Mouse (Mus musculus) inflammation-experienced regulatory T-cells, adult 6 months (primary cell): ENCODE data around the gene Nfkbie. TPM values are rescaled to one million over a fixed set of nuclear protein-coding genes. Genes with fewer than 3 reads are reported as not detected.

Experiments used
- ATAC-seq: one replicate; pipeline ENCODE4 v1.8.0; 2017
- polyA plus RNA-seq, 3 experiments: library from polyadenylated mRNA; unstranded; fragments of 100-300 nt; shearing (Covaris generic); gene quantifications; one replicate each; pipeline ENCODE4 v1.2.1; 2017

Nfkbie gene
- polyA plus RNA-seq: 10 to 100 TPM; 35.1 to 44.1 (median 43.1) TPM

DNA sequence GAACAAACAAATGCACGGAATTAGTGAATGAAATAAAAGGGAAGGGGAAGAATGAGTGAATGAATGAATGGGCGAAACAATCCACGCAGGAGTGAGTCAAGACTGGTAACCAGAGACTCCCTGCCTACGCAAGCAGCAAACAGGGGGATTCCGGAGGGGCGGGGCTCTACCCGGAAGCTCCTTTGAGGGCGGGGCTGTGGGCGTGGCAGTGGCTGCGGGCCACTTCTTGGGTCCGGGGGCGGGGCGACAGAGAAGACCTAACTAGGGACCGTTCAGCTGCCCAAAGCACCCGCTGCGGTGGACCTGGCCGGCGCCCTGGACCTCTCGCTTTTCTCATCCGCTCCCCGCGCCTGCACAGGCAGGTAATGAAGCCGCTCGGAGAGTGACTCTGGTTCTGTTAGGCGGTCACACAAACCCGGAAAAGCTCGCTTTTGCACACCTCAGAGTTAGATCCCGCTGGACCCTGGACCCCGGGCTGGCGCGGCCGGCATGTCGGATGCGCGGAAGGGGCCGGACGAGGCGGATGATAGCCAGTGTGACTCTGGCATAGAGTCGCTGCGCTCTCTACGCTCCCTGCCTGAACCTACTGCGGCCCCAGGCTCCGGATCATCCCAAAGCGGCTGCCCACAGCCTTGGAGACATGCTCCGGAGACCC is at the start of gene Nfkbie:
Nfkbie (plus strand) TSS at position 252 of the 655 bp plus-strand sequence.
- peak; percentile 65 for ATAC-seq

DNA sequence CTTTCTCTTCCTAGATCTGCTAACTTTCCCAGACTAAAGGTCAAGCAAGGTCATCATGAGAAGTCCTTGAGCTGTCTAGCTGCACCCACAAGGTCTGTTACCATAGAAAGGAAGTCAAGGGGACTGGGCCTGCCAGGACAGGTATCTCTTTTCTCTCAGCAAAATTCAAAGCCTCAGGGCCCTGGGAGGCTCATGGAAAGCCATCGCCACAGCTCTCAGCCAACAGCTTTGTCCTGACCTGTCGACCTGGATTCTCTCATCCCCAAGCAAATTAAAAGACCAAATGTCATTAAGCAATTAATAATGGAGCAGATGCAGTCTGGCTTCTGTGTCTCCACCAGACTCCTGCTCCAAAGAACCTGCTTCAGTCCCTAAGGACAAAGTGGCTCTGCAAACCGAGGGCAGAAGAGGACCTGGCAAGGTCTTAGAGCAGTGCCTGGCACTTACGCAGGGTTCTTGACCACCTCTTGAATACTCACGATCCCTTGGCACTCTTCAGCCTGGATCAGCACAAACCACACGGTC is 49.5 kb upstream of the Nfkbie start:
- no peak for ATAC-seq

DNA sequence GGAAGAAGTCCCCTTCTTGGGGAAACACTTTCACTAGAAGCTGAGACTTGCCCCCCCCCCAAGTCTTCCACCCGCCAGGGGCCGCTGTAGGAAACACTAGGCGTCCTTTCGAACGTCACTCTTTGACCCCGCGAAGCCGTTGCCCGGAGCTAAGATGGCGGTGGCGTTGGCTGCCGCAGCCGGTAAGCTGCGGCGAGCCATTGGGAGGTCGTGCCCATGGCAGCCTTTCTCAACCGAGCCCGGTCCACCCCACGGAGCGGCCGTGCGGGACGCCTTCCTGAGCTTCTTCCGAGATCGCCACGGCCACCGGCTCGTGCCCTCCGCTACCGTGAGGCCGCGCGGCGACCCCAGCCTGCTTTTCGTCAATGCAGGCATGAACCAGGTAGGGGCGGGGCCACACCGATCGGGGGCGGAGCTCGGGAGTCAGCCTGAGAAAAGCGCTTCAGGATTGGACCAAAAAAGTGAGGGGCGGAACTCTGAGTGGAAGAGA is 48.8 kb upstream of the Nfkbie start, which contains the start of gene Aars2:
Aars2 (plus strand) TSS at position 142 of the 490 bp plus-strand sequence.
- peak; percentile 93 for ATAC-seq

DNA sequence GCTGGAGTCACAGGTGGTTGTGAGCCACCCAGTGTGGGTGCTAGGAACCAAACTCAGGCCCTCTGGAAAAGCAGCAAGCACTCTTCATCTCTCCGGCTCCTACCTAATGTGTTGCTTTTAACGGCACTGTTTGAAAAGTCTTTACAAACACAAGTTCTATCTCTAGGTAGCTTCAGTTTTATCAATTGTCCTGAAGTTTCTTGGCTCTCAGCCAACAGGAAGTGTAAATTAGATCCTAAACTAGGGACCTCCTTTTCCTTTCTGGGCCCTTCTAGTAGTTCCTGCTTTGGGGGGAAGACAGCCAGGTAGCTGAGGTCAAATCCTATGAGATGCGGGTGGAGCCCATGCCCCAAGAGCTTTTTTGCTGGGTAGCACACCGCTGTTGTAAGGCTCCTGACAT is 44.6 kb upstream of the Nfkbie start:
- no peak for ATAC-seq

DNA sequence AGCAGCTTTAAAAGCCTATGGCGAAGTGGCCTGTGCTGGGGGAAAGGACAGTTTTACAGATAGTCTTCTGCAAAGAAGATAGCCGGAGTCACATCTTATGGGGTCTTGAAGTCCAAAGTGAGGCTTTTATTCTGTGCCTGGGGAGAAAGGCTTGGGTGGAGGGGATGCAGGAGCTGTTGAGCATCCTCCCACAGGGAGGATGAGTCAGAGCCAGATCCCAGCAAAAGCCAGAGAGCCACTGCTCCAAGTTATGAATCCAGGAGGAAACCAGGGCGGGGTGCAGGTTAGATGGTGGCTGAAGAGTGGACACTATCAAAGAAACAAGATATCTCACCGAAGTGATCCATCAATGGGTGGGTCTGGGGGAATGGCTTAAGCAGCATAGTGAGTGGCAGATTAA is 43.7 kb upstream of the Nfkbie start:
- no peak for ATAC-seq

DNA sequence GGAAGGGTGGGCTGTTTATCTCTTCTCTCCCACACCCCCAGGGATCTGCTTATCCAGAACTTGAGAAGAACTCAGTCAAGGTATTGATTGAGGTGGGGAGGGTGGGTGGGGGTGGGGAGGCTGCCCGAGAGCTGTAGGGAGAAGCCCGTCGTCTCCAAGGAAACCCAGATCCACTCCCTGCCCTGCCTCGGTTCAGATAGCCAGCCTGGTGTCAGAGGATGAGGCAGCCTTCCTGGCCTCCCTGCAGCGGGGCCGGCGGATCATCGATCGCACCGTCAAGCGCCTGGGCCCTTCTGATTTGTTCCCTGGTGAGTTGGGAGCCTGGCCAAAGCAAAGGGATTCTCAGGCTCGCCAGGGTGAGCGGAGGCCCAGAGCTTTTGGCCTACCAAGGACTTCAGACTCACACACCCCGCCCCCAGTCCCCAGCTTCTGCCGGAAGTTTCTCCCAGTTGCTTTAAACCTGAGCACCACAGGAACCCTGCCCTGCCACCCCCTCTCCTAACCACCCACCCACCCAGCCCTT is 40.2 kb upstream of the Nfkbie start:
- no peak for ATAC-seq

DNA sequence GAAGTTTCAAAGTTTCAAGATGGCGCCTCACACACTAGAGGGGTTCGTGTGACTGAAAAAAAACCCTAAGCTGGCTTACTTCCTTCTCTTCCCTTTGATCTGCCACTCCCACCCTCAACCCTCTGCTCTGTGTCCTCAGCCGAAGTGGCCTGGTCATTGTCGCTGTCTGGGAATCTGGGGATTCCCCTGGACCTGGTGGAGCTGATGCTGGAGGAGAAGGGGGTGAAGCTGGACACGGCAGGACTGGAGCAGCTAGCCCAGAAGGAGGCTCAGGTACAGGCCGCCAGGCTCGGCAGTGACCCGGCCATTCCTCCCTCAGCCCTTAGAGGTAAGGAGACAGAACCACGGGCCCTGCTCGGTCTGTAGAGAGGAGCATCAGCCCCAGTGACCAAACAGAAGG is 39.7 kb upstream of the Nfkbie start:
- ATAC-seq: no peak

DNA sequence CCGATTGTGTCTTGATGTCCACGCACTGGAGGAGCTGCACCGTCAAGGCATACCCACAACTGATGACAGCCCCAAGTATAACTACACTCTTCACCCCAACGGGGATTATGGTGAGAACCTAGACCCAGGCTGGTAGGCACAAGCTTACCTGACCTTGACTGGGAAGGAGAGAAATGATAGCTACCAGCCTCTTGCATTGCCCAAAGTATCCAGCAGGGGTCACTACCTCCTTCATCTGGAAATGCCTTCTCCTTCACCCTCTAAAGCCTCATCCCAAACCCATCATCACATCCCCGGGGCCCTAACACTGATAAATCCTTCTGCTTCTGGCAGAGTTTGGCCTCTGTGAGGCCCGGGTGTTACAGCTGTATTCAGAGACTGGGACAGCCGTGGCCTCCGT is 39.0 kb upstream of the Nfkbie start:
- ATAC-seq: peak; percentile 71

DNA sequence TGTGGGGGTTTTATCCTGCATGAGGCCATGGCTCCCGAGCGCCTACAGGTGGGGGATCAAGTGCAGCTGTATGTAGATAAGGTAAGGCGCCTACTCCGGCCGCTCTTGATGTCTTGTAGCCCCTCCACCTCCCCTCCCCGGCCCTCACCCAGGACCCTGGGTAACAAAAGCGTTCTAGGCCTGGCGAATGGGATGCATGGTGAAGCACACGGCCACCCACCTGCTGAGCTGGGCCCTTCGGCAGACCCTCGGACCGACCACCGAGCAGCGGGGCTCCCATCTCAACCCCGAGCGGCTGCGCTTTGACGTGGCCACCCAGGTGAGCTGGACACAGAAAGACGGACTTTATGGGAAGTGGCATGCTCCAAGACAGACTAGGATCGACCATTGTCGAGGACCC is 38.4 kb upstream of the Nfkbie start:
- ATAC-seq: no peak

DNA sequence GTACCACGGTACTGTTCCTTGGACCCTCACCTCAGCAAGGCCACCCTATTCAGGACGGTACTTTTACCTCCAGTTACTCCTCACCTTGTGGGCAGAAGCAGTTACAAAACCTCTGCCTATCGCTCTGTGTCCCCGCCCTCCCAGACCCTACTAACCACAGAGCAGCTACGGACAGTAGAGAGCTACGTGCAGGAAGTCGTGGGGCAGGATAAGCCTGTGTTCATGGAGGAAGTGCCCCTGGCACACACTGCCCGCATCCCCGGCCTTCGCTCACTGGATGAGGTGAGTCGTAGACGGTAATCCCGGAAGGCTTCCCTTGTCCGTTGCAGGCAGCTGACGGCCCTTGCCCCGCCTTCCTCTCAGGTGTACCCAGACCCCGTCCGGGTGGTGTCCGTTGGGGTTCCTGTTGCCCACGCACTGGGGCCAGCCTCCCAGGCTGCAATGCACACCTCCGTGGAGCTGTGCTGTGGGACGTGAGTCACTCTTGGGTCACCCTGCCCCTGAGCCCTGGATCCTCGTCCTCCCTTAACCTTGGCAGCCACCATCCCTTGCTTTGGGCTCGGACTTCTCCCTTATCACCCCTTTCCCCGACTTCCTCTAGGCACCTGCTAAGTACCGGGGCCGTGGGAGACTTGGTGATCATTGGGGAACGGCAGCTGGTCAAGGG is 37.8 kb upstream of the Nfkbie start:
- no peak for ATAC-seq

DNA sequence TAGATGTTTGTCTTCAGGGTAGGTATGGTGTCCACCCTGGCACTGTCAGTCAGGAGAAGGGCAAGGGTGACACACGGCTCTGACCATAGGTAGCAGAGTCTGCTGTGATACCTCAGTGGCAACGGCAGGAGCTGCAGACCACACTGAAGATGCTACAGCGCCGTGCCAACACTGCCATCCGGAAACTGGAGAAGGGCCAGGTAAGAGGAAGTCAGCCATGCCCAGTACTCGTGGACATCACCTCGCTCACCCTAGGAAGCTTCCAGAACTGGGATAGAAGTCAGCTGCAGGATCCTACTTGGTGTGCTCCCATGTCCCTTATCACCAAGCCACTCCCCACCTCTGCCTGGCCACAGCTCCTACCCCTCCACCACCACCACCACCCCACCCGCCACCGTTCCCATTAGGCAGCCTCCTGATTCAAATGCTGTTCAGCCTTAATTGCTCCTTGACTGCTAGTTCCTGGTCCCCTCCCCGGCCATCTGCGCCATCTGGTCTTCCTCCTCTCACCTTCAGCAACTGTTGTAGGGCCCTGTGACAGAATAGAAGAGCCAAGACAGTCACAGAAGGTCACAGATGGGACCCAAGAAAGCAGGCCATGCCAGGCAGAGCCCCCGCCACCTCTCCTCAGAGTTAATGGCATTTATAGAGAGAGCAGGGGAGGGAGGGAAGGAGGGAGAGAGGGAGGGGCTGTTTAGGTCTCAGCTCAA is 36.6 kb upstream of the Nfkbie start:
- no peak for ATAC-seq

DNA sequence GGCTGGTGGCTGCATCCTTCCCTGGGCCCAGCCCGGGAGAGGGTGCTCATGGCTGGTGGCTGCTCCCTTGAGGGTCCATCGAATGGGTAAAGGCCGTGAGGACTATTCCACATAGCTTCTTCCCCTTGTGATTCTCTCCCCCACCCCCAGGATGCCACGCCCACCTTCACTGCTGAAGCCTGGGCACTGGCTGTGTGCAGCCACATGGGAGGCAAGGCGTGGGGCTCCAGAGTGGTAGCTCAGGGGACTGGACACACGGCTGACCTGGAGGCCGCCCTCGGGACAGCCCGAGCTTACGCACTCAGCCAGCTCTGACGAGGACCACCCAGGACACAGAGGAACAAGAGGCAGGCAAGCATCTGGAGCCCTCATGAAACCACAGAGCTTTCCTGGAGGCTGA is 35.4 kb upstream of the Nfkbie start:
- no peak for ATAC-seq

DNA sequence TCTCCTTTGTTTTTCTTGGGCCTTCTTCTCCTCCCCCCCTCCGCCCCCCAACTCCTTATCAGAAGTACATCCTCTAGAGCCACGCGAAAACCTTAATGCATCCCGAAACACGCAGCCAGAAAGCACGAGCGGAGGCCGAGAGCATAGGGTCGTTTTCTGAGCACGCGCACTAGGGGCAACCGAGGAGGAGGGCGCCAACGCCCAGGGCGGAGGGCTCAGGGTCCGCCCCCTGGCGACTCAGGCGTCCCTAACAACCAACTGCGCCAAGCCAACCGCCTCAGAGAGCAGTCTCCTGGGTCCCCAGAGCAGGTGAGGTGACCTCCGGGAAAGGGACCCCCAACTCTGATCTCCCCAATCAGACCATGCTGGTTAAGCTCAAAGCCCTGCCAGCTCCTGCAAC is 32.2 kb upstream of the Nfkbie start, which contains the start of gene Tcte1:
Tcte1 (plus strand) TSS at position 172 of the 400 bp plus-strand sequence.
- ATAC-seq: no peak

DNA sequence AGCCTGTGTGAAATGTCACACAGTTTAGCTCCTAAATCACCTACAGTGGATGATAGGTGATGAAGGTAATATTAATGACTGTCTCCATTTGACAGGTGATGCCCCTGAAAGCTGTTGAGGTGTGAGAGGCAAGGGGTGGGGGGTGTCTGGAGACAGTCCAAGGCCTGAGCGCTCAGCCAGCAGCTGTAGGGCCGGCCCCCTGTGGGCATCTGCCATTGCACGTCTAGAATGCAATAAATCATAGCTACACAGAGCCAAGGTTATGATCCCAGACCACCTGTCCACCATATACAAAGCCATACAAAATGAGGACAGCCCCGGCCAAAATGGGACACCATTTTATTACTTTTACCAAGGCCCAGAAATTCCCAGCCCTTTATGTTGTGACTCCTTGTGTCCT is 30.5 kb upstream of the Nfkbie start:
- ATAC-seq: no peak

DNA sequence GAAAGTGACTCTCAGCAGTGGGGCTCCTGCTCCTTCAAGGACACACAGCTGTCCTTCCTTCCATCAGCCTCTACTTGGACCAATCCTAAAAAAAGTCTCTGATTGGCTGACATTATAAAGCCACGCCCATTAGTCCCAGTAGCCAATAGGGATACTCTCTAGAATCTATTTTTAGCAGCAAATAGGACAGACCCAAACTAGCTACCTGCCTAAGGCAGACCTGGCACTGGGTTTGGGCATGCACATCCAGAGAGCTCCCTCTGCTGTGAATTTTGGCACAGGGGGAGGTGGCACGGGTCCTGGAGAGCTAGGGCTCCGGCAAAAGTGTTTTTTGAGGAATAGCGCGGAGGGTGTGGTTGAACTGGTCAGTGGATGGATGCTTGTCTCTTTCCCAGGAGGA is 28.9 kb upstream of the Nfkbie start:
- no peak for ATAC-seq

DNA sequence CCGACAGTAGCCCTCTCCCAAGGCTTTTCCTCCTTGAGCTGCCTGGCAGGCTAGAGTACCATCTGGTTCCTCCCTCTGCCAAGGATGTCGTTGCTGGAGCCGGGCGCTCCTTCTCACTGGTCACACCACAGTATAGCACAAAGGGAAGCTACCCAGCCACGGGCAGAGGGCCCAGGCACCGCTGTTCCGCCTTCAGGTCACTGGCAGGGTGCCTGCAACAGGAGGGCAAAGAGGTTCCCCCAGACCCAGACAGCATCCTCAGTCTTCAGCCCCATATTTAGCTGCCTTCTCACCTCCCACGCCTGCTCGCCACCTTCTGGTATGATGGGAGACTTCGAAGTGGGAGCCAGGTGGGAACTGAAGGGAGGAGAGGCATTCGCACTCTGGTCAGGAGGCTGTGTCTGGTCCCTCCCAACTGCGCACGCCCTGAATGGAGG is 25.1 kb upstream of the Nfkbie start:
- ATAC-seq: no peak

DNA sequence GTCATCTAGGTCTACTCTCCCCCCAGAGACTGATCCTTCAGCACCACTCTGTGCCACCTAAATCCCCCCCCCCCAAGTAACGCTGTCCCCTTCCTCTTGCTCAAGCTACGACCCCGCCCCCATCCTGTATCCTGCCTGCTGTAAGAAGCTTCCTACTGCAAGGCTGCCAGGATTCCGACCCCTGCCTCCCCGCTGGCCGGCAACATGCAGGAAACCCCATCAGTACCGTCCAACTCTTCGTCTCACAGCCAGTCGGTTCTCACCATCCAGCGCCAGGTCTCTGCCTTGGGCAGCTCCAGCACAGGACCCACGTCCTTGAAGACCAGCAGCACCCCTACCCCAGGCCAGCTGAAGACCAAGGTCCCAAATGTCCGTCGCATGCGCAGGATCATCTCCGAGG is 22.6 kb upstream of the Nfkbie start:
- ATAC-seq: no peak

DNA sequence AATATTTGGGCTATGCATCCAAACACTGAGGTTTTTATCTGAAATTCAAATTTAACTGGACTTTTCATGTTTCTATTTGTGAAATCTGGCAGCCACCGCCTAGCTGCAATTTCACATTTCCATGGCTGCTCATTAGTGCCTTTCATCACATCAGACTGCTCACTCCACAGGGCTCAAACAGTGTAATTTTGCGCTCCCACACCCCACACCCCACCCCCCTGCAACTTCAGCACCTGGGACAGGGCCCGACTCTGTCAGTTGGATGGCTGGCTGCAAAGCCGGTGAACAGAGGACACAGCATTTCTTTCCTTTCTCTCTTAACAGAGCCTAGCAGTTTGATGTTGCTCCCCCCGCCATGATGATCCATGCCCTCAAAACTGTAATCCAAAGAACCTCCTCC is 19.2 kb upstream of the Nfkbie start:
- ATAC-seq: no peak

DNA sequence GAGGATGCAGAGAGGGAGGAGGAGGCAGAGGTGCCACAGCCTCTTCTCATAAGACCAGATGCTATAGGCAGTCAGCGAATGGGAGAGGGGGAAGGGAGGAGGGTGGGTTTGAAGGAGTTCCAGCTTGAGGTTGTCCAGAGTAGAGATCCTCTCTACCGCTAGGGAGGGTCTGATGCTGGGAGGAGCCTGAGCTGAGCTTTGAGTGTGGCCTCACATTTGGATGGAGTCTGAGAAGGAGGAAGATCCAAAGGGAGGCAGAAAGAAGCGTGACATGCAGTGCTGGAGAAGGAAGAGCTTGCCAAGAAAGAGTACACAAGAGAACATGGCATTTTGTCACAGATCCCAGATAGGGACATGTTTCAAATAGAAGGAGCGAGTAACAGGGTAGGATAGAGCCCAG is 17.1 kb upstream of the Nfkbie start:
- ATAC-seq: no peak

DNA sequence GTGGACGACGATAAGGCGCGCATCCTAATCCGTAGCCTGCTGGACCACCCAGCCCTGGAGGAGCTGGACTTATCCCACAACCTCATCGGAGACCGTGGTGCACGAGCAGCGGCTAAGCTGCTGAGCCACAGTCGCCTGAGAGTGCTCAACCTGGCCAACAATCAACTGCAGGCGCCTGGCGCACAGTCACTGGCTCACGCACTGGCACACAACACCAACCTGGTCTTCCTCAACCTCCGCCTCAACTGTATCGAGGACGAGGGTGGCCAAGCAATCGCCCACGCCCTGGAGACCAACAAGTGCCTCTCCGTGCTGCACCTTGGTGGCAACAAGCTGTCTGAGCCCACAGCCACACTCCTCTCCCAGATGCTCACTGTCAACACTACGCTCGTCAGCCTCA is 15.8 kb upstream of the Nfkbie start:
- ATAC-seq: no peak

DNA sequence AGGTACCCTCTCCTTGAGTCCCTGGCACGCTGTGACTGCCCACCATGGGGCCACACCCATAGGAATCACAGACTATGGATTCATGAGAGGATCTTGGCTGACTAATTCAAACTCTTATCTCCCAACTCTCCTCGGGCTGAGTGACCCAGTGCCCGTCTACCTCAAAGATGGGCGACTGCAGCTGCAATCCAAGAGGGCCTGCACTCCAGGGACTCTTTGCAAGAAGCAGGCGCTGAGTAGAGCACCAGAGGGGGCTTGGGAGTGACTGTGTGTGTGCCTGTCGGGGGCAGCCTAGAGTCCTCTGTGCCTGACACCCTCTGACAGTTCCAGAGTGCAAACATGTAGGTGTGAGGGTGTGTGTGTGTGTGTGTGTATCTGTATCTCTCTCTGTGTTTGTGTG is 13.4 kb upstream of the Nfkbie start:
- no peak for ATAC-seq

DNA sequence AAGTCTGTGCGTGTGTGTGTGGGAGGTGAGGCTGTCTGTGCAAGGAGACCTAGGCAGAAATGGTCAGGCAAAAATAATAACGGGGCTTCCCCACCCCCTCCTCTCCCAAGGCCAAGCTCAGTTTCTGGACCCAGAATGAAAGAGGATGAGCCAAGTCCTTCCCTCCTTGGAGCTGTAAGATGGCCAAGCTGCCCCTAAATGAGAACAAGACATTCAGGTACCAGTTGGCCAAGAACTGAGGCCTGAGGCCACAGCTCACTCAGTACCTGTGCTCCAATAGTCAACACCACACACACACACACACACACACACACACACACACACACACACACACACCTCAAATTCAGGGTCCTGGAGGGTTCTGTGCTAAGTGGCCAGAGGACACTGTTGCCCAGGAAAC is 12.8 kb upstream of the Nfkbie start:
- ATAC-seq: no peak

DNA sequence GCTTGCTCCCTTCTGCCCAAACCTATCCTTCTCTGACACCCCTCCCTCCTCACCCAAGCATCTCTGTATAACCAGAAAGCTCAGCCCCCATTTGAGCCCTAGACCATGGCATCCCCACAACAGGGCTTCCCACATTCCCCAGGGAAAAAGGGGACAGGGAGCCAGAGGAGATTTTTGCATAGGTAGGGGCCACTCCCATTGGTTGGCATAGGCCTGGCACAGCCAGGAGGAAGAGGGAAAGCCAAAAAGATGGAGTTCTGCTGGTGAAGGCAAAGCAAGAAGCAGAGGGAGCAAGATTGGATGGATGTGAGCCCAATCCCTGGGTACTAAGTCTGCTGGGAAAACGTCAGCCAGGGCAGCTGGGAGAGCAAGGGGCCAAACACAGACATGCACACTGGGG is 12.4 kb upstream of the Nfkbie start:
- no peak for ATAC-seq
